Mouse (Mus musculus) c-Kit-negative CD71-positive TER-119-positive erythroid progenitor cells, embryonic 14.5 days (primary cell): Measurements from ENCODE around the gene Pcbp4.

Source experiments
- DNase-seq: peaks from one replicate; pipeline ENCODE4 v3.0.0-alpha.2; 2013; ENCODE audit warnings: low read depth, low spot score

The Pcbp4 gene

DNA sequence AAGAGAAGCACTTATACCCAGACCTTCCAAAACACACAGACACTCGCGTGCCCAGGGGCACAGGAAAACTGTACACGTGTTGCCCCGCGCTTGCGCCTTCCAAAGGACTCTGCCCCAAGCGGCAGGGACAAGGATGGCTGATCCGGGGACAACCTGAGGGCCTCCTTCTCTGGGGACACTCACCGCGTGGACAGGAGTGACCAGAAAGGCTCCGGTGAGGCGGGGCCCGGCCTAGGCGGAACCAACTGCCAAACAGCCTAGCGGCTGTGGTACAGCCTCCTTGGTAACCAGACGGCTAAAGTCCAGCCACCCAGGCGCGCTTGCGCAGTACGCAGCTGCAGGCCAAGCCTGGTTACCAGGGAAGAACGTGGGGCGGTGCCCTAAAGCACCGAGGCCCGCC, 5.7 kb upstream of the Pcbp4 start, which contains the start of the genes Abhd14b and Abhd14a:
Gene Abhd14b (plus strand): TSS at position 112 of the 400 bp plus-strand sequence.
Gene Abhd14a (minus strand): TSS at position 331 of the 400 bp plus-strand sequence.
- peak; percentile 26 for DNase-seq

DNA sequence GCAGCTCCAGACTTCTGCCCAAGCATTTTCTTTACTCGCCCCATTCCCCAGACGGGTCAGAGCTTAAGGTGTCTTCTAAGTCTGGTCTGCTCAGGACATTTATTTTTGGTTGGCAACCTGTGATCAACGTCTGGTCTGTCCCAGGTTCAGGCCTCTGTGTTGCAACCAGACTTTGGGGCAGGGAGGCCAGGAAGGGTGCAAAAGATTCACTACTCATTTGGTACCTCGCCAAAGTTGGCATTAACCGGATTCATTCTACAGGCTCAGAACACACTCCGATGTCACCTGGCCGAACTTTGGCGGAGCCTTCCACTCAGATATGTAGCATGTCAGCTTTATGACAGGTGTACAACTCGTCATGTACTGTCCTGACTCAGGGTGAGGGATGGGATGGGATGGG, 5.1 kb upstream of the Pcbp4 start:
- no peak for DNase-seq

- no peak for DNase-seq
Measured at GRCm38 (mm10) chr9:106448498-106449031, 4.5 kb upstream of the Pcbp4 start.

GRCm38 (mm10) chr9:106449947-106450346, 3.1 kb upstream of the Pcbp4 start:
- no peak for DNase-seq

DNA sequence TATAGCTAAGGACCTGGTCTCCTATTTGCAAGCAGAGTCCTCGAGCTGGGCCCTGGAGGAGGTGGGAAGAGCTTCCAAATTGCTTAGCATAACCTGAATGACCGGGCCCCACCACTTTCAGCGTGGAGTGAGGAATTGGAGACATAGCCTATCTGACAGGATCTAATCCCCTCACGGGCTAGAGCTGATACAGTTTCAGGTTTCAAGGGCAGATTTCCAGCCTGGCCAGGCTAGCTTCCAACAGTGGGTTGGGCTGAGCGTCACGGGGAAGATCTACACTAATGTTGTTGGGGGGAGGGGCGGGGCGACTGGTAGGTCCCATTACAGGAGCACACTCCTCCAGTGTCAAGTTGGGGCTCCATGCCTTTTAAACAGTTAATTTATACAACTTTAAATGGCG, 2.4 kb upstream of the Pcbp4 start:
- no peak for DNase-seq

DNA sequence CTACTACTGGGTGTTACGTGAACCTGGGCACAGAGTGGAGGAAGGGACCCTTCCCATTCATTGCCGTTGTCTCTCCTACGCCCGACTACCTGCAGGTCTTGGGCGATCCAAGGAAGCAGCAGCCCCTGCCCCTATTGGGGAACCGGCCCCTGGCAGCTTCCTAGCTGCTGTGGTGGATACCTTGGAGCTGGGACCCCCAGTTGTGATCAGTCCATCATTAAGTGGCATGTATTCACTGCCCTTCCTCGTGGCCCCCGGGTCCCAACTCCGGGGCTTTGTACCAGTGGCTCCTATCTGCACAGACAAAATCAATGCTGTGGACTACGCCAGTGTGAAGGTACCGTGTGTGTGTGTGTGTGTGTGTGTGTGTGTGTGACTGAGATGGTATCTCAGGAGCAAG, 1.8 kb upstream of the Pcbp4 start:
- no peak for DNase-seq

- no peak for DNase-seq
Measured at GRCm38 (mm10) chr9:106451899-106452298, 1.2 kb upstream of the Pcbp4 start.

DNA sequence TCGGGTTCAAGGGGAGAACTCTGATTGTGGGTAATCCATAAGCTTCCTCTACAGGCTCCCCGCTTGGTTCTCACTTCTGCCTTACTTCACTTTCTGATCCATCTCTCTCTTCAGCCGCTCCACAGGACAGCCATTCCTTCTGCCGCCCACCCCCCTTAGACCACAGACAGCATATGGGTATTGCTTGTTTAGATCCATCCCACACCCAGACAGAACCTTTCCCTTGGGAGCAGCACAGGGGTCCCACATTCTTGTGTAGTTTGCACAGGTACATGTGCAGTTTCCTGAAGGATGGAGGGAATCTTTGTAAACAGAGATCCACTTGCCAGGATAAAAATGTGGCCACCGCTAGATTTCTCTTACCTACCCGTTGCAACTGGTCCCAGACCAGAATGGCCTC, 740 bp upstream of the Pcbp4 start:
- DNase-seq: no peak

- DNase-seq: no peak
Measured at GRCm38 (mm10) chr9:106452821-106453220, 270 bp upstream of the Pcbp4 start.

GRCm38 (mm10) chr9:106454071-106454761, 1.1 kb downstream of the Pcbp4 start:
- DNase-seq: no peak

- no peak for DNase-seq
Measured at GRCm38 (mm10) chr9:106454888-106455681, 2.0 kb downstream of the Pcbp4 start.

DNA sequence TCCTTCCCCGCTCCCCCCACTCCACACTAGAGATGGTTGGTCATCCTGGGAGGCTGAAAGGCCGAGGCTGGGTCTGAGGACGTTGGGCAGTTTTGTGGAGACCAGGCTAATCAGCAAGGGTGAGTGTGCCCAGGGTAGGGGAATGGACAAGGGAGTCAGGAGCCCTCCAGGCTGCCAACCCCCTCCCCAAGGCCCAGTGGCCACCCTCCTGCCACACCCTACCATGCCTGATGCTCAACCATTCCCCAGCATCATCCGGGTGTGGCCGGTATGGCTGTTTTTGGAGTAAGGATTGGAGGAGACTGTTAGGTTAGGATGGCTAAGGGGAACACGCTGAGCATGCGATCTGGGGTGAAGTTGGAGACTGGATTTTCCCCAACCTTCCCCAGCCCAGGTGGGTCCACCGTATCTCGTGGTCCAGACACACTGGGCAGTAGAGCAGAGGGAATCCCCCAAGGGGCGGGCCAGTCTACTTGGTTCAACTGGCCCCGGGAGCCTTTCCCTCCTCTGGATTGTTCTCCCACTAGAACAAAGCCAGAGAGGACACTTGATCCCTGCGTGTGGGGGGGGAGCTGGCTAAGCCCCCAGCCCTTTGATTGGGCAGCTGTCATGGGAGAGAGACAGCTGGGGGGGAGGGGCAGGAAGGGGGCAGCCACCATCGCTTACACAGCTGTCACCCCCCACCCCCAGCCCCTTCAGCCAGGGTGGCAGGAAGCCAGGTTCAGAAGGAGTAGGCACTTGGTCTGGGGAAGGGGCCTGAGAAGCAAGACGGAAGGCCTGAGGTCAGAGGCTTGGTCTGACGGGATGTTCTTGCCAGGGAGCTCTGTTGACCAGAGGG, 3.5 kb downstream of the Pcbp4 start:
- no peak for DNase-seq

GRCm38 (mm10) chr9:106457163-106457559, 4.1 kb downstream of the Pcbp4 start:
- no peak for DNase-seq

- DNase-seq: no peak
Measured at GRCm38 (mm10) chr9:106457920-106458319, 4.8 kb downstream of the Pcbp4 start.

GRCm38 (mm10) chr9:106459946-106460345, 6.9 kb downstream of the Pcbp4 start:
- no peak for DNase-seq

GRCm38 (mm10) chr9:106460401-106461025, 7.4 kb downstream of the Pcbp4 start:
- DNase-seq: no peak

GRCm38 (mm10) chr9:106461026-106461415, 7.9 kb downstream of the Pcbp4 start:
- no peak for DNase-seq

DNA sequence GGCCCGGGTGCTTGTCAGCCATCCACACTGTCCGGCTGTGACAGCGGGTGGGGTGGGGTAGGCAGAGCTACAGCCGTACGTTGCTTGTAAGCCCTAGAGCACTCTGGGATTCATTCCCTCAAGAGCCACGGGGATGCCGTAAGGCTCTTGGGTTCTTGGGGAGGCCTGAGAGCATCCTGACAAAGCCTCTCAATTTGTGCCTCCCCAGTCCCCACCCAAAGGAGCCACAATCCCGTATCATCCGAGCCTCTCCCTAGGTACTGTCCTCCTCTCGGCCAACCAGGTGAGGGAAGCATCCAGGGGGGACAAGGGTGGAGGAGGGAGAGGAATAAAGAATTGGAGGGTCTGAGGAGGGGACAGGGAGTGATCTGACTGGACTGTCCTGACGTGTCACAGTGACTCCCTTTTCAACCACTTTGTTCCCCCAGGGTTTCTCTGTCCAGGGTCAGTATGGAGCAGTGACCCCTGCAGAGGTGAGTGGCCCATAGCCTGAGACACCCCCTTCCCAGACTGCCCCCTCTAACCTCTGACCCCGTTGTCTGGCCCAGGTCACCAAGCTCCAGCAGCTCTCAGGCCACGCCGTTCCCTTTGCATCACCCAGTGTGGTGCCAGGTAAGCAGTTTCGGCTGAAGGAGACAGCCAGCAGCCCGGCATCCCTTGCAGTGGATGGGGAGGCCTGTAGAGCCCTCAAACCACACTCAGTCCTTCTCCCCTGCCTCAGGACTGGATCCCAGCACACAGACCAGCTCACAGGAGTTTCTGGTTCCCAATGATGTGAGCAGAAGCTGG, 8.7 kb downstream of the Pcbp4 start:
- DNase-seq: no peak

DNA sequence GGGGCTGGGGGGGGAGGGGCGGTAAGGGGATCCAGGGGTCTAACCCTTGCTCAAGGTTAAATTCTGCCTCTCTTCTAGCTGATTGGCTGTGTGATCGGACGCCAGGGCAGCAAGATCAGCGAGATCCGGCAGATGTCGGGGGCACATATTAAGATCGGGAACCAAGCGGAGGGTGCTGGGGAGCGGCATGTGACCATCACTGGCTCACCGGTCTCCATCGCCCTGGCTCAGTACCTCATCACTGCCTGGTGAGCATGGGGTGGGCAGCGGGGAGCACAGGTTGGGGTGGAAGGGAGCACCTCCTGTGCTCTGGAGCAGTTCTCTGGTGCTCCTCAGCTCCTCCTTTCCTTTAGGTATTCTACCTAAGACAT, 9.3 kb downstream of the Pcbp4 start:
- DNase-seq: no peak
